Mouse (Mus musculus): ENCODE measurements around the gene Gpalpp1.

- no peak; the same call in 1 of the 2 replicates for TF ChIP-seq MAX (IDR thresholded peaks at IDR 0.05; ENCODE audit: low read length)
- TF ChIP-seq UBTF (IDR thresholded peaks at IDR 0.05; ENCODE audit: low read depth, low read length) = no peak
- no peak for TF ChIP-seq CTCF (conservative IDR thresholded peaks at IDR 0.05 in 1 of 2, IDR thresholded peaks at IDR 0.05 in 1 of 2; ENCODE audit: low read depth in 2 of 2, low read length in 2 of 2)
- TF ChIP-seq MAFK (IDR thresholded peaks at IDR 0.05; ENCODE audit: insufficient replicate concordance, low read length) = peak; percentile 84
- no peak for TF ChIP-seq KAT2A (IDR thresholded peaks at IDR 0.05; ENCODE audit: insufficient replicate concordance, low read length)
These were observed 67.1 kb downstream of the Gpalpp1 start for GRCm38 (mm10) chr14:76043251-76044163.
